9 mouse cellular contexts compared by ENCODE assay signal in genomic region chr7:109614939-109615338, GRCm38 (mm10).
A peak's percentile ranks its signal among the peaks of the same experiment; 100 is the strongest.
DNase-seq lines count a peak whose midpoint lies in the region; ATAC-seq and TF ChIP-seq lines count a peak whose summit lies in the region.
"Had no signal": no experiment of that assay in that cellular context is flagged by ENCODE, and none has a peak within 500 bp of the region (broad histone marks: within the 10 kb centered on the region; RNA-seq: fewer than 3 reads in every experiment).

No protein-coding gene starts in this region.

- H3K9ac ChIP-seq in lung, embryonic 16.5 days (ENCODE audit: low read length), result peak overlapping the region; percentile 45; the same call in 1 of the 2 replicates
- H3K9ac ChIP-seq in intestine, postnatal 0 days (ENCODE audit: low read depth, low read length), result peak overlapping the region; percentile 12; the same call in 1 of the 2 replicates
- H3K9ac ChIP-seq in stomach, embryonic 15.5 days, result peak overlapping the region; percentile 17; the same call in 1 of the 2 replicates

- H3K27me3 ChIP-seq in lung, embryonic 16.5 days (ENCODE audit: control insufficient read depth, insufficient read depth, low read depth, low read length), result no peaks in the 10 kb centered on the region
- no peaks in the 10 kb centered on the region for H3K27me3 ChIP-seq in intestine, postnatal 0 days (replicated peaks; ENCODE audit: control insufficient read depth, insufficient read depth, low read length)
- no peaks in the 10 kb centered on the region for H3K27me3 ChIP-seq in stomach, embryonic 15.5 days (replicated peaks)

- 24% methylated on average over 4 of the region's 4 CpGs for WGBS in lung, embryonic 16.5 days
- WGBS in intestine, postnatal 0 days, result 16% methylated on average over 4 of the region's 4 CpGs
- 42% methylated on average over 4 of the region's 4 CpGs for WGBS in stomach, embryonic 15.5 days

- peak overlapping the region; percentile 51 for H3K4me3 ChIP-seq in lung, embryonic 16.5 days (ENCODE audit: low read length)
- H3K4me3 ChIP-seq in intestine, postnatal 0 days (ENCODE audit: low read depth, low read length), result peak overlapping the region; percentile 46
- peak overlapping the region; percentile 44 for H3K4me3 ChIP-seq in stomach, embryonic 15.5 days (replicated peaks)

- H3K4me2 ChIP-seq in lung, embryonic 16.5 days (ENCODE audit: low read depth, low read length), result peak overlapping the region; percentile 63
- peak overlapping the region; percentile 76 for H3K4me2 ChIP-seq in intestine, postnatal 0 days (replicated peaks; ENCODE audit: low read depth)
- H3K4me2 ChIP-seq in stomach, embryonic 15.5 days, result peak overlapping the region; percentile 65

- peak overlapping the region; percentile 96 for H3K27ac ChIP-seq in lung, embryonic 16.5 days (ENCODE audit: low read length)
- H3K27ac ChIP-seq in intestine, postnatal 0 days (ENCODE audit: low read depth, low read length), result peak overlapping the region; percentile 70
- H3K27ac ChIP-seq in stomach, embryonic 15.5 days, result peak overlapping the region; percentile 96

- TF ChIP-seq CTCF in intestine, postnatal 0 days (IDR thresholded peaks at IDR 0.05; ENCODE audit: low read depth), result no peak

- H3K36me3 ChIP-seq in lung, embryonic 16.5 days (ENCODE audit: control insufficient read depth, insufficient read depth, low read length), result no peaks in the 10 kb centered on the region
- no peaks in the 10 kb centered on the region for H3K36me3 ChIP-seq in intestine, postnatal 0 days (ENCODE audit: control insufficient read depth, insufficient read depth)
- no peaks in the 10 kb centered on the region for H3K36me3 ChIP-seq in stomach, embryonic 15.5 days

- no peaks in the 10 kb centered on the region for H3K9me3 ChIP-seq in lung, embryonic 16.5 days (ENCODE audit: control insufficient read depth, low read length)
- H3K9me3 ChIP-seq in intestine, postnatal 0 days (ENCODE audit: control insufficient read depth), result no peaks in the 10 kb centered on the region
- H3K9me3 ChIP-seq in stomach, embryonic 15.5 days, result no peaks in the 10 kb centered on the region

- ATAC-seq in lung, embryonic 16.5 days (ENCODE audit: low read depth), result no peak
- ATAC-seq in intestine, postnatal 0 days, result no peak
- no peak for ATAC-seq in stomach, embryonic 15.5 days (ENCODE audit: insufficient read depth, low FRiP score, low read depth)
- no peak for ATAC-seq in granulocyte monocyte progenitor cell, adult 5-6 weeks (replicated peaks; ENCODE audit: poor library complexity, severe bottlenecking)

- peak; percentile 18 to 41 for DNase-seq in cerebellum, postnatal 14 days
- no peak for DNase-seq in cerebellum, adult 8-10 months
- no peak for DNase-seq in lung, postnatal 36 days
- no peak for DNase-seq in left cerebral cortex, adult 9 months (ENCODE audit: low spot score in 2 of 2)
- DNase-seq: left cerebral cortex, postnatal 4 days had no signal

- H3K4me1 ChIP-seq in lung, embryonic 16.5 days (replicated peaks; ENCODE audit: control insufficient read depth, insufficient read depth, low read length), result peaks cover 58% of the 10 kb centered on the region
- peaks cover 14% of the 10 kb centered on the region for H3K4me1 ChIP-seq in intestine, postnatal 0 days (replicated peaks; ENCODE audit: control insufficient read depth, insufficient read depth, low read length)
- peaks cover 37% of the 10 kb centered on the region for H3K4me1 ChIP-seq in stomach, embryonic 15.5 days

Comparison
In these comparisons a context has a peak if more than half of its experiments do, and no peak if none do; other contexts are left out.
1. DNase-seq: peak in cerebellum, postnatal 14 days (2 of 2); none in cerebellum, adult 8-10 months (single experiment), lung, postnatal 36 days (single experiment) and left cerebral cortex, adult 9 months (0 of 2).
2. Peak in every context shown above with its lines, with median percentiles within 50 percentile points of each other: H3K27ac ChIP-seq, H3K4me2 ChIP-seq, H3K4me3 ChIP-seq and H3K9ac ChIP-seq.